ENCODE assay signal across 10 mouse cellular contexts in the genomic region with DNA sequence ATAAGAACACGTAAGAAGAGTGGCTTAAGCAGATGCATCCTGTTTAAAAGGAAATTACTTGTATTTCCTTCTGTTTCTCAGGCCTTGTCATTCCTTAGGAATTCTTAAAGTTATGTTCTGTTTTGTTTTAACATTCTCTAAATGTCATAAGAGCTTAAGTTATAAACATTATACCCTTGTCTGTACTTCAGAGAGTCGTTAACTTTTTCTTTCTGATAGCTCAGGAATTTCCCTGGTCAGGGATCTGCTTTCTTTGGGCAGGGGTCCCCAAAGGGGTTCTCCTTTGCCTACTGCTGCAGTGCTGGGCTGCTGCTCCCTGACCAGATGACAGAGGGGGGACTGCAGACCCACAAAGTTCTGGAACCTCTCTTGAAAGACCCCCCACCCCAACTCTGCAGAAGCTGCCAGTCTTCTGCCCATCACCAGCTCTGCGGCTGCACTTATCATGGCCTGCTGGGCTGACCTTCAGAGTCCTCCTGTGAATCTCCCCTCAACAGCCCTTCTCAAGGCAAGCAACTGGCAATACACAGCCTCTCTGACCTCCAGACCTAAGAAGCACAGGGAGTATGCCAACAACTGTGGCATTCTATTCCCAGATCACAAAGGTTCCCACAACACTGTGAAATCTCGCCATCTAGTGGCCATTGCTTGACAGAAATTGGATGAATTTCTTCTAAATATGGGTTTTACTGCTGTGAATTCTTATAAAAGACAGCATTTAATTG. TPM values are rescaled to one million over a fixed set of nuclear protein-coding genes. Genes with fewer than 3 reads are reported as not detected.
DNase-seq lines count a peak whose midpoint lies in the region; ATAC-seq and TF ChIP-seq lines count a peak whose summit lies in the region.
"Had no signal": no experiment of that assay in that cellular context is flagged by ENCODE, and none has a peak within 500 bp of the region (broad histone marks: within the 10 kb centered on the region; RNA-seq: fewer than 3 reads in every experiment).

No protein-coding gene starts in this region.

- no peaks in the 10 kb centered on the region for H3K79me3 ChIP-seq in C2C12 (ENCODE audit: low read depth)

- peak; percentile 90 for DNase-seq in adipocyte (ENCODE audit: low spot score)
- DNase-seq in embryo, embryonic 11 days, result peak; percentile 90
- DNase-seq in liver, embryonic 11.5 days (ENCODE audit: low spot score), result peak; percentile 39
- peak; percentile 63 for DNase-seq in yolk sac, embryonic 10.5 days (ENCODE audit: low spot score)

- peak overlapping the region; percentile 62 for H3K27ac ChIP-seq in heart, embryonic 12.5 days (ENCODE audit: poor library complexity, severe bottlenecking)
- H3K27ac ChIP-seq in kidney, embryonic 14.5 days (ENCODE audit: low read depth, low read length), result no peak overlapping the region
- H3K27ac ChIP-seq in liver, embryonic 11.5 days (ENCODE audit: low read depth, low read length), result no peak overlapping the region
- H3K27ac ChIP-seq in neural tube, embryonic 12.5 days, result no peak overlapping the region

- no peak overlapping the region for H3K4me2 ChIP-seq in heart, embryonic 12.5 days
- no peak overlapping the region for H3K4me2 ChIP-seq in kidney, embryonic 14.5 days (replicated peaks; ENCODE audit: low read depth, low read length)
- no peak overlapping the region for H3K4me2 ChIP-seq in liver, embryonic 11.5 days
- H3K4me2 ChIP-seq in neural tube, embryonic 12.5 days (replicated peaks), result no peak overlapping the region

- no peaks in the 10 kb centered on the region for H3K27me3 ChIP-seq in C2C12 (ENCODE audit: control insufficient read depth, insufficient read depth, insufficient read length)
- no peaks in the 10 kb centered on the region for H3K27me3 ChIP-seq in heart, embryonic 12.5 days (replicated peaks)
- no peaks in the 10 kb centered on the region for H3K27me3 ChIP-seq in kidney, embryonic 14.5 days (ENCODE audit: control insufficient read depth, insufficient read depth, low read length)
- H3K27me3 ChIP-seq in liver, embryonic 11.5 days (replicated peaks; ENCODE audit: control insufficient read depth, insufficient read depth, low read length), result no peaks in the 10 kb centered on the region
- H3K27me3 ChIP-seq in neural tube, embryonic 12.5 days (replicated peaks), result no peaks in the 10 kb centered on the region

- H3K4me3 ChIP-seq in C2C12 (ENCODE audit: insufficient read depth, poor library complexity, severe bottlenecking), result no peak overlapping the region
- H3K4me3 ChIP-seq in heart, embryonic 12.5 days, result no peak overlapping the region
- no peak overlapping the region for H3K4me3 ChIP-seq in kidney, embryonic 14.5 days (ENCODE audit: low read length)
- no peak overlapping the region for H3K4me3 ChIP-seq in liver, embryonic 11.5 days (ENCODE audit: low read depth, low read length)
- no peak overlapping the region for H3K4me3 ChIP-seq in neural tube, embryonic 12.5 days

- 22% methylated on average over 4 of the region's 4 CpGs for WGBS in heart, embryonic 12.5 days
- 43% methylated on average over 4 of the region's 4 CpGs for WGBS in kidney, embryonic 14.5 days
- 40% methylated on average over 4 of the region's 4 CpGs for WGBS in liver, embryonic 11.5 days
- WGBS in neural tube, embryonic 12.5 days, result 54% methylated on average over 4 of the region's 4 CpGs

- H3K9me3 ChIP-seq in heart, embryonic 12.5 days (replicated peaks), result 0 out of 2 replicates have a peak, but pooled peaks cover 2% of the 10 kb centered on the region
- H3K9me3 ChIP-seq in kidney, embryonic 14.5 days (ENCODE audit: control insufficient read depth, low read length), result no peaks in the 10 kb centered on the region
- H3K9me3 ChIP-seq in liver, embryonic 11.5 days (ENCODE audit: control insufficient read depth, low read length), result no peaks in the 10 kb centered on the region
- H3K9me3 ChIP-seq in neural tube, embryonic 12.5 days, result no peaks in the 10 kb centered on the region

- no peak overlapping the region for H3ac ChIP-seq in C2C12 (ENCODE audit: control insufficient read depth, insufficient read length, low read depth)

- H3K9ac ChIP-seq in heart, embryonic 12.5 days, result no peak overlapping the region
- no peak overlapping the region for H3K9ac ChIP-seq in kidney, embryonic 14.5 days (ENCODE audit: low read depth, low read length)
- no peak overlapping the region for H3K9ac ChIP-seq in liver, embryonic 11.5 days (ENCODE audit: low read depth, low read length)
- no peak overlapping the region for H3K9ac ChIP-seq in neural tube, embryonic 12.5 days

- TF ChIP-seq CTCF in C2C12 (IDR thresholded peaks at IDR 0.05; ENCODE audit: control insufficient read depth, insufficient read depth, insufficient read length), result peak; percentile 23

- H3K4me1 ChIP-seq in heart, embryonic 12.5 days (replicated peaks), result peaks cover 4% of the 10 kb centered on the region
- H3K4me1 ChIP-seq in kidney, embryonic 14.5 days (ENCODE audit: control insufficient read depth, insufficient read depth, low read length), result no peaks in the 10 kb centered on the region
- H3K4me1 ChIP-seq in liver, embryonic 11.5 days (replicated peaks; ENCODE audit: control insufficient read depth, insufficient read depth, low read length), result no peaks in the 10 kb centered on the region
- H3K4me1 ChIP-seq in neural tube, embryonic 12.5 days, result no peaks in the 10 kb centered on the region

- ATAC-seq in heart, embryonic 12.5 days (ENCODE audit: insufficient number of reproducible peaks, low FRiP score), result peak; percentile 73
- peak; percentile 84 for ATAC-seq in kidney, embryonic 14.5 days (ENCODE audit: low FRiP score, low TSS enrichment)
- 0 out of 2 replicates have a peak, but pooled peaks have one; percentile 47 for ATAC-seq in liver, embryonic 11.5 days (replicated peaks; ENCODE audit: low FRiP score)
- peak; percentile 84; the same call in 1 of the 2 replicates for ATAC-seq in neural tube, embryonic 12.5 days (ENCODE audit: low FRiP score, low read depth)

- H3K36me3 ChIP-seq in C2C12 (ENCODE audit: control insufficient read depth, insufficient read depth), result no peaks in the 10 kb centered on the region
- no peaks in the 10 kb centered on the region for H3K36me3 ChIP-seq in heart, embryonic 12.5 days
- H3K36me3 ChIP-seq in kidney, embryonic 14.5 days (ENCODE audit: control insufficient read depth, insufficient read depth, low read length), result no peaks in the 10 kb centered on the region
- no peaks in the 10 kb centered on the region for H3K36me3 ChIP-seq in liver, embryonic 11.5 days (ENCODE audit: control insufficient read depth, insufficient read depth, low read length)
- H3K36me3 ChIP-seq in neural tube, embryonic 12.5 days, result no peaks in the 10 kb centered on the region

- no peaks in the 10 kb centered on the region for H3K79me2 ChIP-seq in C2C12 (ENCODE audit: control insufficient read depth, insufficient read depth)

TF ChIP-seq in C2C12, 6 proteins besides CTCF, POLR2A, EP300 and RAD21:
- TF ChIP-seq FOSL1 (IDR thresholded peaks at IDR 0.05; ENCODE audit: insufficient read depth, low read length, poor library complexity, severe bottlenecking) (no peak), MAX (IDR thresholded peaks at IDR 0.05) (no peak), MYOG (IDR thresholded peaks at IDR 0.05; ENCODE audit: control insufficient read depth, extremely low read depth, insufficient read length) (no peak), CEBPB (IDR thresholded peaks at IDR 0.05; ENCODE audit: low read depth) (no peak), MYOD1 (IDR thresholded peaks at IDR 0.05; ENCODE audit: control insufficient read depth, insufficient read length, low read depth) (no peak), USF1 (IDR thresholded peaks at IDR 0.05; ENCODE audit: low read depth) (no peak)

RNA-seq across cellular contexts. Expression of a gene that starts 18.9 kb away (rescaled TPM):
- polyA plus RNA-seq in C2C12 (2012; fragmentation: generic; extraction: Trizol), result 1.7 TPM
- 19.8 and 20.5 TPM in 2 replicates for polyA plus RNA-seq in heart, embryonic 12.5 days (2016; fragmentation: Nextera tagmentation; extraction: Ambion mirVana)
- 15.7 and 30.3 TPM in 2 replicates for polyA plus RNA-seq in kidney, embryonic 14.5 days (2014; fragmentation: Nextera tagmentation; extraction: Ambion mirVana)
- 14.1 TPM in 2 replicates for polyA plus RNA-seq in liver, embryonic 11.5 days (2014; fragmentation: Nextera tagmentation; extraction: Ambion mirVana)
- 44.8 and 45.3 TPM in 2 replicates for polyA plus RNA-seq in neural tube, embryonic 12.5 days (2016; fragmentation: Nextera tagmentation; extraction: Ambion mirVana)

RNA-seq across cellular contexts. Expression of a gene that starts 32.3 kb away (rescaled TPM):
- not detected for polyA plus RNA-seq in C2C12 (2012; fragmentation: generic; extraction: Trizol)
- polyA plus RNA-seq in heart, embryonic 12.5 days (2016; fragmentation: Nextera tagmentation; extraction: Ambion mirVana), result not detected in 2 replicates
- polyA plus RNA-seq in kidney, embryonic 14.5 days (2014; fragmentation: Nextera tagmentation; extraction: Ambion mirVana), result not detected in 2 replicates
- not detected in 2 replicates for polyA plus RNA-seq in liver, embryonic 11.5 days (2014; fragmentation: Nextera tagmentation; extraction: Ambion mirVana)
- polyA plus RNA-seq in neural tube, embryonic 12.5 days (2016; fragmentation: Nextera tagmentation; extraction: Ambion mirVana), result not detected in 2 replicates
- polyA plus RNA-seq: frontal cortex, adult 2 months; testis, adult 2 months had no signal

Comparison
In these comparisons a context has a peak if more than half of its experiments do, and no peak if none do; other contexts are left out.
1. DNase-seq: peak in every context shown above with its lines; median percentile 90 in adipocyte; 90 in embryo, embryonic 11 days; 63 in yolk sac, embryonic 10.5 days; 39 in liver, embryonic 11.5 days.